Mouse (Mus musculus): ENCODE data around the gene Gm28891. TPM values are rescaled to one million over a fixed set of nuclear protein-coding genes. Genes with fewer than 3 reads are reported as not detected.
"Not testable (repeated sequence)": the region's sequence is repeated elsewhere in the genome, so short reads cannot be mapped to it uniquely, and the experiment has no call there.

Gene Gm28891
- not detected in 2 replicates for total RNA-seq (2017)

DNA sequence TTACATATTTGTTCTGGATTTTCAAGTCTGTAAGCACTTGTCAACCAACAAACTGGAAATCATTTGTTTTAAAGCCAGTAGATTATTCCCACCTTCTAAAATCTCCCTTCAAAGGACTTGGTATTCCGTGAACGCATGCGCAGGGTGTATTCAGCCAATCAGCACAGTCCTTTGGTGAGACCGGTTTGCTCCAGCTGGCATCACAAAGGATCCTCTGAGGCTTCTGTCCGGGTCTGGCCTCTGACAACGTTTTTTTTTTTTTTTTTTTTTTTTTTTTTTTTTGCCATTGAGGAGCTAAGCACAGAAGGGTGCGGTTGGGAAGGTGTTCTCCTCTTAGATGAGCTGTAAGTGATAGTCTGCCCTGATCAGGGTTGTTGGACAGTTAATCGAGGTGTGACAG is at the start of gene Gm28891:
Gm28891 (plus strand) TSS at position 301 of the 400 bp plus-strand sequence.
- not testable (repeated sequence) for ATAC-seq (replicated peaks; ENCODE audit: low read depth, poor library complexity, severe bottlenecking)

Data from common myeloid progenitor, adult 5-6 weeks (primary cell).